Mouse (Mus musculus): ENCODE results near the gene Ccdc151. TPM values are rescaled to one million over a fixed set of nuclear protein-coding genes. Genes with fewer than 3 reads are reported as not detected.

Gene Ccdc151
- polyA plus RNA-seq, 3 experiments from 2014 or later = not detected

GRCm38 (mm10) chr9:21955570-21956281 lies 46.7 kb downstream of the Ccdc151 start, which contains the start of gene Swsap1:
TSS of gene Swsap1 (plus strand) at chr9:21955755.
- ATAC-seq = peak; percentile 94

DNA sequence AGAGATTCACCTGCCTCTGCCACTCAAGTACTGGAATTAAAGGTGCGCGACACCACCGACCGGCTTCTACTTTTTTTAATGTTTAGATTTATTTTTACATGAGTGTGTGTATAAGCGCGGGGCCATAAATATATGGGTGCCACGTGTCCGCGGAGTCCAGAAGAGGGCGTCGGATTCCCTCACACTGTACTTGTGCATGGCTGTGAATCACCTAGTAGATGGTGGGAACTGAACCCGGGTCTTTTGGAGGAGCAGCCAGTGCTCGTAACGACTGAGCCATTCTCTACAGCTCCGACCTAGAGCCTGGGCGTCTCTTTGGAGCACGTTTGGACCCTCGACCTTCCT lies 47.2 kb downstream of the Ccdc151 start:
- peak; percentile 29 for ATAC-seq

- ATAC-seq = no peak
These were observed 47.8 kb downstream of the Ccdc151 start for GRCm38 (mm10) chr9:21954635-21955034.

- ATAC-seq = no peak
These were observed 48.8 kb downstream of the Ccdc151 start for GRCm38 (mm10) chr9:21953600-21953999.

- no peak for ATAC-seq
These were observed 50.5 kb downstream of the Ccdc151 start for GRCm38 (mm10) chr9:21951977-21952376.

GRCm38 (mm10) chr9:21950322-21950721 lies 52.1 kb downstream of the Ccdc151 start:
- ATAC-seq = no peak

GRCm38 (mm10) chr9:21948790-21949189 lies 53.6 kb downstream of the Ccdc151 start:
- ATAC-seq = no peak

- no peak for ATAC-seq
These were observed 54.3 kb downstream of the Ccdc151 start for GRCm38 (mm10) chr9:21948146-21948545.

DNA sequence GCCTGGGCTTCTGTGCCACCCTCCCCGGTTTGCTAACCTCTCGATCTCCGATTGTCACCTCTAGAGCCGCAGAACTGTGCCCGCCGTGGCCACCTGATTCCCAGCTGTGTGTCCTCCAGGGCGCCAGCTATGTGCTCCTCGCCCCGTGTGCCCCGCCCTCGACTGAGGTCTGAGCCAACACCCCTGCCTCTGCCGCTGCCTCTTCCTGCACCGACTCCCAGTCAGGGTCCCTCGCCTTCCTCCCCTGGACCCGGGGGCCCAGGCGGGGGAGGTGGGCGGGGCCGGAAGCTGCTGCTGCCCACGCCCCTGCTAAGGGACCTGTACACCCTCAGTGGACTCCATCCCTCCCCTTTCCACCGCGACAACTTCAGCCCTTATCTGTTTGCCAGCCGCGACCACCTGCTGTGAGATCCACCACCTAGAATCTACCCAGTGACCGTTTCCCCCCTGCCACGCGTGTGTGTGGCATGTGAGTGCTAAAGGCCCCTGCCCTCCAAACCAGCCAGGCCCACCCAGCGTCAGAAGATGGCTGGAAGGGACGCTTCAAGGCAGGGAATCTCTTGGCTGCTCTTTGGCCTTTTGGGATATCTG lies 54.8 kb downstream of the Ccdc151 start:
- no peak for ATAC-seq

DNA sequence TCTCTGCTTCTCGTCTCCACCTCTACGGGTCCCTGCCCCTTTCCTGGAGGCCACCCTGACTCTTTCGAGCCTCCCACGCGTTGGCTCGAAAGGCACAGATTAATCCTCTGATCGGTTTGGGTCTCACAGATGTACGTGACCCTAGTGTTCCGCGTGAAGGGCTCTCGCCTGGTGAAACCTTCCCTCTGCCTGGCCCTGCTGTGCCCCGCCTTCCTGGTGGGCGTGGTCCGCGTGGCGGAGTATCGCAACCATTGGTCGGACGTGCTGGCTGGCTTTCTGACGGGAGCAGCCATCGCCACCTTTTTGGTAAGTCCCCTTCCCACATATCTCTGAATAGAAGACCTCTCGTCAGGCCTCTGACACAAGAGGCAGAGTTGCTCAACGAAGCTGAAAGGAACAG lies 58.2 kb downstream of the Ccdc151 start:
- ATAC-seq = no peak

DNA sequence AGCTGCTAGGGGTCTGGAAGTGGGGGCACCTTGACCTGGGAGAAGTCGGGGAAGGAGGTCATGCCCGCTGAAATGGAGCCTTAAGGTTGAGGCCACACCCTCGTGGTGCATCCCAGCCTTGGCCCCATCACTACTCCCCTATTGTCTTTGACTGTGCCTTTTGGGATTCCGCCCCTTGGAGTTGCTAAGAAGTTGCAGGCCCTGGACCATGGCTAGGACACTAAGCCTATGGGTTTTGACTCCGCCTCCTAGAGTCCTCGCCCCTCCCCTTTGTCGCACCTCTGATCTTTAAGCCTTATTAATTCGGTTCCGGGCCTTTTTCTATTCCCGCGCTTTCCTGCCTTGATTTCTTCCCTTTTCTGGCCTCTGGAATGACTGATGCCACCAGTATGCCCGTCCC lies 58.8 kb downstream of the Ccdc151 start:
- ATAC-seq = no peak

DNA sequence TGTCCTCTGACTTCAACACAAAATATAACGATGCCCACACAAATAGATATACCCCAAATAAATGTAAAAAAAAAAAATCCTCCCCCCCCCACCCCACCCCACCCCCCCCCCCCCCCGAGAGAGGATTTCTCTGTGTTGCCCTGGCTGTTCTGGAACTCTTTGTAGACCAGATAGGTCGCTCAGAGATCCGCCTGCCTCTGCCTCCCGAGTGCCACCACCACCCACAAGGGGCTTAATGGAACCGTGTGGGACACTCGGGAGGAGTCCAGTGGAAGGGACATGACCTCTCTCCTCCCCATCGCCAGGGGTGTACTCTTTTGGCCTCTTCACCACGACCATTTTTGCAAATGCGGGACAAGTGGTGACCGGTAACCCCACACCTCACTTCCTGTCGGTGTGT lies 59.4 kb downstream of the Ccdc151 start:
- no peak for ATAC-seq

Other genes starting within 250 kb of the Ccdc151 start
- gene Spc24, start 242.3 kb downstream of the Ccdc151 start, polyA plus RNA-seq (2017; shearing (Covaris generic)) = 10 to 100 TPM in 1 of 3 experiments, 1 to 10 TPM in 2; 5.5 to 54.9 (median 8.6) TPM
- gene Kank2, start 203.9 kb downstream of the Ccdc151 start, polyA plus RNA-seq (2017; shearing (Covaris generic)) = not detected
- gene Angptl8, start 167.1 kb downstream of the Ccdc151 start, polyA plus RNA-seq (2017; shearing (Covaris generic)) = not detected
- gene Dock6, start 150.0 kb downstream of the Ccdc151 start, polyA plus RNA-seq (2017; shearing (Covaris generic)) = 1 to 10 TPM; 1.7 to 2.1 (median 1.9) TPM
- gene Rab3d, start 84.4 kb downstream of the Ccdc151 start, polyA plus RNA-seq (2017; shearing (Covaris generic)) = 1 to 10 TPM; 7.4 to 9.6 (median 8.9) TPM
- not detected for gene Ccdc159, start 75.2 kb downstream of the Ccdc151 start, polyA plus RNA-seq (2017; shearing (Covaris generic))
- 10 to 100 TPM in 1 of 3 experiments, 1 to 10 TPM in 2; 8.8 to 11.1 (median 9.7) TPM for gene Tmem205, start 75.1 kb downstream of the Ccdc151 start, polyA plus RNA-seq (2017; shearing (Covaris generic))
- 1 to 10 TPM in 1 of 3 experiments, under 1 TPM in 2; 0.26 to 1.2 (median 0.45) TPM for gene Plppr2, start 65.6 kb downstream of the Ccdc151 start, polyA plus RNA-seq (2017; shearing (Covaris generic))
- 1 to 10 TPM; 3.6 to 6.2 (median 4.9) TPM for gene Swsap1, start 46.9 kb downstream of the Ccdc151 start, polyA plus RNA-seq (2017; shearing (Covaris generic))
- gene Epor, start 39.1 kb downstream of the Ccdc151 start, polyA plus RNA-seq (2017; shearing (Covaris generic)) = under 1 TPM in 2 of 3 experiments, not detected in 1; 0.31 to 0.38 TPM
- not detected for gene Rgl3, start 13.2 kb downstream of the Ccdc151 start, polyA plus RNA-seq (2017; shearing (Covaris generic))
- gene Prkcsh, start 172 bp upstream of the Ccdc151 start, polyA plus RNA-seq (2017; shearing (Covaris generic)) = 10 to 100 TPM; 30.8 to 47.7 (median 36.1) TPM
- not detected for gene Elavl3, start 49.4 kb upstream of the Ccdc151 start, polyA plus RNA-seq (2017; shearing (Covaris generic))
- not detected for gene Gm49318, start 68.6 kb upstream of the Ccdc151 start, polyA plus RNA-seq (2017; shearing (Covaris generic))
- 1 to 10 TPM; 2.9 to 7.0 (median 6.5) TPM for gene Zfp653, start 68.7 kb upstream of the Ccdc151 start, polyA plus RNA-seq (2017; shearing (Covaris generic))
- 10 to 100 TPM; 27.7 to 40.0 (median 37.7) TPM for gene Ecsit, start 82.8 kb upstream of the Ccdc151 start, polyA plus RNA-seq (2017; shearing (Covaris generic))
- gene Cnn1, start 96.6 kb upstream of the Ccdc151 start, polyA plus RNA-seq (2017; shearing (Covaris generic)) = under 1 TPM; 0.20 to 0.36 (median 0.32) TPM
- gene Elof1, start 114.5 kb upstream of the Ccdc151 start, polyA plus RNA-seq (2017; shearing (Covaris generic)) = 10 to 100 TPM; 76.4 to 98.9 (median 89.4) TPM
- gene Acp5, start 133.1 kb upstream of the Ccdc151 start, polyA plus RNA-seq (2017; shearing (Covaris generic)) = 100 to 1,000 TPM; 155 to 257 (median 245) TPM
- 10 to 100 TPM; 40.1 to 46.8 (median 43.2) TPM for gene Pigyl, start 154.2 kb upstream of the Ccdc151 start, polyA plus RNA-seq (2017; shearing (Covaris generic))
- not detected for gene Zfp872, start 185.5 kb upstream of the Ccdc151 start, polyA plus RNA-seq (2017; shearing (Covaris generic))
- gene Zfp809, start 223.1 kb upstream of the Ccdc151 start, polyA plus RNA-seq (2017; shearing (Covaris generic)) = 10 to 100 TPM; 39.0 to 42.2 (median 40.6) TPM